Mouse (Mus musculus) cerebellum, adult 2 months (tissue): ENCODE results near the gene Spin1. TPM values are rescaled to one million over a fixed set of nuclear protein-coding genes. Genes with fewer than 3 reads are reported as not detected.

ENCODE experiments used
- DNase-seq, 2 experiments: peaks; one replicate each; pipeline ENCODE4 v3.0.0; 2021
- H3K27ac ChIP-seq: fragments of 200-500 bp; 2 replicates; pipeline ENCODE4 v1.5.1; 2012; ENCODE audit warnings: low read length, control low read depth, inconsistent platforms; ENCODE audit not compliant: insufficient read depth
- H3K27me3 ChIP-seq: fragments of 200-500 bp; 2 replicates; pipeline ENCODE4 v1.6.1; 2012; ENCODE audit warnings: inconsistent platforms, mild to moderate bottlenecking, low read length, moderate library complexity; ENCODE audit not compliant: control insufficient read depth, insufficient read depth
- H3K4me1 ChIP-seq: fragments of 200-500 bp; 2 replicates; pipeline ENCODE4 v1.6.1; 2011; ENCODE audit warnings: low read length; ENCODE audit not compliant: control insufficient read depth, insufficient read depth
- H3K4me3 ChIP-seq: fragments of 200-500 bp; replicated peaks from 2 replicates; pipeline ENCODE3; 2011; ENCODE audit warnings: mild to moderate bottlenecking, low read depth, low read length, control low read depth; ENCODE audit not compliant: insufficient read depth
- CTCF ChIP-seq: fragments of 200-500 bp; IDR thresholded peaks from 2 replicates; pipeline ENCODE4 v1.5.1; 2011; ENCODE audit warnings: low read depth, mild to moderate bottlenecking, control low read depth, low read length, moderate library complexity, borderline replicate concordance; ENCODE audit not compliant: insufficient read depth
- POLR2A ChIP-seq: fragments of 200-500 bp; IDR thresholded peaks from 2 replicates; pipeline ENCODE4 v1.6.1; 2011; ENCODE audit warnings: low read length, control low read depth, borderline replicate concordance; ENCODE audit not compliant: insufficient read depth
- whole genome bisulfite sequencing: fragments of 180-500 bp; shearing (Covaris S2); methylation state at CpG from one replicate; pipeline ENCODE4 v1.1.7; 2018; 5-methylcytosine and 5-hydroxymethylcytosine counted together
- polyA plus RNA-seq: library from polyadenylated mRNA; depleted of rRNA; stranded (reverse); fragments of >200 nt; gene quantifications from 2 replicates; pipeline ENCODE4 v1.2.3, GENCODE M21; 2012

Gene Spin1
- polyA plus RNA-seq, 1 experiment, result 68.0 TPM

- DNase-seq, result no peak
- Histone ChIP-seq H3K27me3 (no peaks in the 10 kb centered on the region), H3K4me3 (no peak overlapping the region), H3K4me1 (no peaks in the 10 kb centered on the region), H3K27ac (no peak overlapping the region)
- no peak for TF ChIP-seq CTCF
- TF ChIP-seq POLR2A, result no peak
- 90% methylated on average over 4 of the region's 4 CpGs for WGBS
Measured at GRCm38 (mm10) chr13:51088207-51088606, 12.5 kb upstream of the Spin1 start.

- Histone ChIP-seq H3K27me3 (no peaks in the 10 kb centered on the region), H3K4me1 (no peaks in the 10 kb centered on the region), H3K4me3 (no peak overlapping the region), H3K27ac (no peak overlapping the region)
- WGBS, result 84% methylated on average over 4 of the region's 4 CpGs
- TF ChIP-seq POLR2A (no peak), CTCF (no peak)
- DNase-seq, result no peak
Measured at GRCm38 (mm10) chr13:51089058-51089457, 11.6 kb upstream of the Spin1 start.

GRCm38 (mm10) chr13:51090105-51090661 lies 10.5 kb upstream of the Spin1 start:
- no peak for DNase-seq
- H3K4me1 ChIP-seq, result no peaks in the 10 kb centered on the region
- H3K27me3 ChIP-seq, result no peaks in the 10 kb centered on the region
- no peak overlapping the region for H3K4me3 ChIP-seq
- TF ChIP-seq POLR2A (no peak), CTCF (no peak)
- 61% methylated on average over 5 of the region's 5 CpGs for WGBS
- no peak overlapping the region for H3K27ac ChIP-seq

- TF ChIP-seq POLR2A (no peak), CTCF (no peak)
- H3K4me3 ChIP-seq, result no peak overlapping the region
- H3K27ac ChIP-seq, result no peak overlapping the region
- no peaks in the 10 kb centered on the region for H3K27me3 ChIP-seq
- no peak for DNase-seq
- no peaks in the 10 kb centered on the region for H3K4me1 ChIP-seq
- 91% methylated on average over 5 of the region's 5 CpGs for WGBS
Measured at GRCm38 (mm10) chr13:51093430-51093829, 7.2 kb upstream of the Spin1 start.

- H3K4me1 ChIP-seq, result no peaks in the 10 kb centered on the region; the same call in 1 of the 2 replicates
- no peaks in the 10 kb centered on the region for H3K27me3 ChIP-seq
- no peak overlapping the region for H3K4me3 ChIP-seq
- no peak for TF ChIP-seq POLR2A
- DNase-seq, result no peak
- WGBS, result 79% methylated on average over 16 of the region's 16 CpGs
- H3K27ac ChIP-seq, result no peak overlapping the region
Measured at GRCm38 (mm10) chr13:51094323-51095195, 6.1 kb upstream of the Spin1 start.

GRCm38 (mm10) chr13:51095196-51095715 lies 5.4 kb upstream of the Spin1 start:
- WGBS, result 96% methylated on average over 7 of the region's 7 CpGs
- Histone ChIP-seq H3K4me3 (no peak overlapping the region), H3K27me3 (no peaks in the 10 kb centered on the region), H3K4me1 (no peaks in the 10 kb centered on the region; the same call in 1 of the 2 replicates), H3K27ac (no peak overlapping the region)
- DNase-seq, result no peak
- TF ChIP-seq CTCF, result no peak
- TF ChIP-seq POLR2A, result no peak

- DNase-seq, result no peak
- no peak for TF ChIP-seq CTCF
- no peak for TF ChIP-seq POLR2A
- Histone ChIP-seq H3K27ac (no peak overlapping the region), H3K27me3 (no peaks in the 10 kb centered on the region), H3K4me3 (no peak overlapping the region), H3K4me1 (no peaks in the 10 kb centered on the region; the same call in 1 of the 2 replicates)
- 93% methylated on average over 6 of the region's 6 CpGs for WGBS
Measured at GRCm38 (mm10) chr13:51096644-51097043, 4.0 kb upstream of the Spin1 start.
